Mouse (Mus musculus) telencephalon, adult 2 months (tissue): Measurements from ENCODE around the gene Mau2.

ENCODE experiments used
- DNase-seq: peaks from one replicate; pipeline ENCODE4 v3.0.0-alpha.2; 2011; ENCODE audit warnings: low read depth, low spot score

Mau2 gene

GRCm38 (mm10) chr8:69974194-69974614 is 68.3 kb downstream of the Mau2 start:
- peak; percentile 64 for DNase-seq

- DNase-seq: no peak
Measured at GRCm38 (mm10) chr8:69973442-69974161, 68.9 kb downstream of the Mau2 start.

DNA sequence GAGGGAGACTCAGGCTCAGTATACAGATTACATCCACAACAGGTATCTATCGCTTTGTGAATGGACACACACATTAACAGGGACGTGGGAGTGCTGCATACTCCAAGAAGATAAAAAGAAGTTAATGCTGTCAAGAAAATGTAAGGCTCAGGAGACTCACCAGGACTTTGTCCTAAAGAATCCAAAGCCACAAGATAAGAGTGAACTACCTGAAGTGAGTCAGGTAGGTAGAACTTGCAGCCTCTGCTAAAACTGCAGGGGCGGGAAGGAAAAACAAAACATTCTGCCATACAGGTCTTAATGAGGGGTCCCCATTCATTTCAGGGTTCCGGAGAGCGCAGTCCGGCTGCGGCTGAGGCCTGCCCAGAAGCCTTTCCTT is 69.5 kb downstream of the Mau2 start:
- DNase-seq: no peak

- no peak for DNase-seq
Measured at GRCm38 (mm10) chr8:69970880-69971279, 71.7 kb downstream of the Mau2 start.

GRCm38 (mm10) chr8:69967291-69967933 is 75.1 kb downstream of the Mau2 start:
- no peak for DNase-seq
